Mouse (Mus musculus) G1E (cell line): ENCODE data around the gene Fam111a. TPM values are rescaled to one million over a fixed set of nuclear protein-coding genes. Genes with fewer than 3 reads are reported as not detected.

Experiments
- ATAC-seq: 2 replicates; pipeline ENCODE4 v1.8.0; 2016; ENCODE audit warnings: mild to moderate bottlenecking; ENCODE audit not compliant: insufficient number of reproducible peaks, poor library complexity, low FRiP score, severe bottlenecking; ENCODE audit errors: extremely low read depth
- DNase-seq: peaks from one replicate; pipeline ENCODE4 v3.0.0; 2012; ENCODE audit warnings: low spot score
- H3K27me3 ChIP-seq: 2 replicates; pipeline ENCODE4 v1.6.1; 2012; ENCODE audit warnings: mild to moderate bottlenecking, low read length, inconsistent platforms; ENCODE audit not compliant: insufficient read depth
- H3K36me3 ChIP-seq: replicated peaks from 2 replicates; pipeline ENCODE3; 2012; ENCODE audit warnings: mild to moderate bottlenecking, inconsistent platforms
- H3K4me1 ChIP-seq: 2 replicates; pipeline ENCODE4 v1.6.1; 2012; ENCODE audit warnings: low read depth, low read length, inconsistent platforms, mixed read lengths; ENCODE audit not compliant: insufficient read depth
- H3K4me3 ChIP-seq: 2 replicates; pipeline ENCODE4 v1.5.1; 2012; ENCODE audit warnings: low read depth, mild to moderate bottlenecking, inconsistent platforms, low read length, moderate library complexity, mixed read lengths
- H3K9me3 ChIP-seq: replicated peaks from 2 replicates; pipeline ENCODE4 v1.6.1; 2012; ENCODE audit warnings: inconsistent platforms
- CTCF ChIP-seq: IDR thresholded peaks from 2 replicates; pipeline ENCODE4 v1.5.1; 2012; ENCODE audit warnings: low read depth, low read length, inconsistent platforms, mixed read lengths
- GATA1 ChIP-seq: IDR thresholded peaks from 2 replicates; pipeline ENCODE4 v1.6.1; 2012; ENCODE audit warnings: borderline replicate concordance, low read length, inconsistent platforms, mixed read lengths
- GATA2 ChIP-seq: IDR thresholded peaks from 2 replicates; pipeline ENCODE4 v1.6.1; 2012; ENCODE audit warnings: low read depth, low read length, inconsistent platforms, borderline replicate concordance
- POLR2AphosphoS5 ChIP-seq: IDR thresholded peaks from 2 replicates; pipeline ENCODE4 v1.6.1; 2012; ENCODE audit warnings: low read depth, low read length, inconsistent platforms; ENCODE audit not compliant: insufficient replicate concordance
- TAL1 ChIP-seq: conservative IDR thresholded peaks from 2 replicates; pipeline ENCODE4 v1.6.1; 2012; ENCODE audit warnings: low read depth, low read length, inconsistent platforms, mixed read lengths
- polyA plus RNA-seq: library from polyadenylated mRNA; stranded (reverse); fragments of >175 nt; gene quantifications from 2 replicates; pipeline ENCODE4 v1.2.3, GENCODE M21; 2012
- total RNA-seq, 2 experiments: library from RNA; stranded (forward) in 1 of 2; stranded (reverse) in 1 of 2; fragments of 200-1000 nt in 1 of 2; fragments of >200 nt in 1 of 2; fragmentation: Nextera tagmentation in 1 of 2; gene quantifications; 2 replicates each; pipeline ENCODE4 v1.2.3; 2014 to 2017

Gene Fam111a
- total and polyA plus RNA-seq, 3 experiments = 0.02 to 45.3 (median 1.9) TPM

- Histone ChIP-seq H3K9me3 (peaks cover 13% of the 10 kb centered on the region), H3K4me3 (no peak within 1 kb of the TSS), H3K36me3 (no peaks in the 10 kb centered on the region), H3K4me1 (no peaks in the 10 kb centered on the region), H3K27me3 (no peaks in the 10 kb centered on the region)
- DNase-seq (no peak), ATAC-seq (no peak)
- TF ChIP-seq TAL1 (no peak), CTCF (no peak), GATA1 (no peak), GATA2 (no peak), POLR2AphosphoS5 (no peak)
These were observed 43.9 kb upstream of the Fam111a start, which contains the start of gene Dtx4 for GRCm38 (mm10) chr19:12501370-12502347. Gene Dtx4 (minus strand): TSS chr19:12501454.

- ATAC-seq (no peak), DNase-seq (no peak)
- no peak overlapping the region for H3K4me3 ChIP-seq
- no peak for TF ChIP-seq GATA1
- no peak for TF ChIP-seq TAL1
- TF ChIP-seq CTCF = no peak
- no peak for TF ChIP-seq GATA2
- no peak for TF ChIP-seq POLR2AphosphoS5
- H3K4me1 ChIP-seq = no peaks in the 10 kb centered on the region
- H3K27me3 ChIP-seq = no peaks in the 10 kb centered on the region
- no peaks in the 10 kb centered on the region for H3K36me3 ChIP-seq
- peaks cover 13% of the 10 kb centered on the region for H3K9me3 ChIP-seq
These were observed 42.8 kb upstream of the Fam111a start for GRCm38 (mm10) chr19:12502756-12503155.

- DNase-seq = no peak
- Histone ChIP-seq H3K9me3 (no peaks in the 10 kb centered on the region), H3K27me3 (peaks cover 3% of the 10 kb centered on the region; the same call in 1 of the 2 replicates), H3K4me1 (peaks cover 5% of the 10 kb centered on the region; the same call in 1 of the 2 replicates), H3K36me3 (no peaks in the 10 kb centered on the region), H3K4me3 (no peak overlapping the region)
- TF ChIP-seq GATA1 (no peak), CTCF (no peak), TAL1 (no peak), GATA2 (no peak), POLR2AphosphoS5 (no peak)
- ATAC-seq = no peak
These were observed 30.9 kb upstream of the Fam111a start for GRCm38 (mm10) chr19:12514621-12515020.

DNA sequence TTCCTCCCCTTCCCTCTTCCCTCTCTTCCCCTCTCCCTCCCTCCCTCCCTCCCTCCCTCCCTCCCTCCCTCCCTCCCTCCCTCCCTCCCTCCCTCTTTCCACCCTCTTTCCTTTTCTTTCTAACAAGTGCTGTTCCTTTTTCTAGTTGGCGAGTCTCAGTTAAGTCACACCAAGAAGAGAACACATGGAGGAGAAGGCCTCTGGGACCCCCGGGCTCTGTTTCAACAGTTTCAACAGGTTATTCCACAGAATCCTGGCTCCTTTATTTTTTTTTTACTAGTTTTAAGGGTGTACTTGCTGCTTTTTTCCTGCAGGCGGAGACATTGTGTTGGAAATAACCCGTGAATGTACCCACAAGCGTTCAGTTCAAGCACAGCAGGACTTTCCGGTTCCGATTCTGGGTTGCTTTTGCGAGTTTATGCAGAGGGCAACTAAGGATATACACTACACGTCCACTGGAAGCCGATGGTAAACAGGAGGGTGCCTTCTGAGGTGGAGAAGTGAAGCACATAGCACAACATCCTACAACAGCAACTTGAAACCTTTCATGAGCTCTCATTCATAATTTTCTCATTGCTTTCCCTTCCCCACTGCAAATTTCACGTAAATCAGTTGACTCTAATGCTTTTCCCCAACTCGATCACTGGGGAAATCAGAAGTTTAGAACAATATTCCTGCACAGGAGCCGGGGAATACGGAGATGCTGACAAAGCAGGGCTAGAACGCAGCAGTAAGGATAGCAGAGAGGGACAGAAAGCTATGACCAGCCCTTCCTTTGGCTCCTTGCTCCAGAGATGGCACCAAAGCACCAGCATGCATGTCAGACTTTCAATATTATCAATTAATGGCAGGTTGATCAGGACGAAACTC is 27.6 kb upstream of the Fam111a start:
- ATAC-seq = peak; percentile 49
- H3K4me3 ChIP-seq = peak overlapping the region; percentile 27; the same call in 1 of the 2 replicates
- no peaks in the 10 kb centered on the region for H3K9me3 ChIP-seq
- no peak for DNase-seq
- H3K36me3 ChIP-seq = no peaks in the 10 kb centered on the region
- TF ChIP-seq CTCF = 0 out of 2 replicates have a peak, but pooled peaks have one; percentile 4
- no peak for TF ChIP-seq GATA2
- no peak for TF ChIP-seq TAL1
- H3K27me3 ChIP-seq = peaks cover 3% of the 10 kb centered on the region; the same call in 1 of the 2 replicates
- H3K4me1 ChIP-seq = peaks cover 5% of the 10 kb centered on the region; the same call in 1 of the 2 replicates

DNA sequence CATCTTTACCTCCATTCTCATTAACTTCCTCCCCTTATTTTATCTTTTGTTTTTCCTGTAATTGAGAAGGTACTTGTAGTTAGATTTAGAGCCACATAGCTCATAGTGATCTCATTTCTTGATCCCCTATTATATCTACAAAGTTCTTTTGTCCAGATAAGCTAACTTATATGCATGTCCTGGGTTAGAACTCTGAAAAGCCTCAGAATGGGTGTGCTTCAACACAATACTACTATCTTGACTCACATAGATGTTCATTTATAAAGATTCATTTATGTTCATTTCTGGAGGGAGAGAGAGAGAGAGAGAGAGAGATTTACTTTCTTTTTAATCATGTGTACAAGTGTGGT is 27.0 kb upstream of the Fam111a start:
- no peak overlapping the region for H3K4me3 ChIP-seq

More for the DNA sequence above, 27.0 kb upstream of the Fam111a start:
- no peak for DNase-seq
- TF ChIP-seq TAL1 (no peak), GATA2 (no peak), POLR2AphosphoS5 (no peak), GATA1 (no peak), CTCF (no peak)
- peaks cover 3% of the 10 kb centered on the region; the same call in 1 of the 2 replicates for H3K27me3 ChIP-seq
- ATAC-seq = no peak
- no peaks in the 10 kb centered on the region for H3K36me3 ChIP-seq
- H3K9me3 ChIP-seq = no peaks in the 10 kb centered on the region
- H3K4me1 ChIP-seq = peaks cover 5% of the 10 kb centered on the region; the same call in 1 of the 2 replicates
